Mouse (Mus musculus) splenic B cell, adult 2 months (primary cell): Measurements from ENCODE around the gene Zfp362.
A peak's percentile ranks its signal among the peaks of the same experiment; 100 is the strongest.

Source experiments
- DNase-seq: peaks from one replicate; pipeline ENCODE4 v3.0.0-alpha.2; 2011; ENCODE audit warnings: low read depth, low spot score
- H3K27me3 ChIP-seq: 2 replicates; pipeline ENCODE4 v1.6.1; 2012; ENCODE audit warnings: mild to moderate bottlenecking, low read length, moderate library complexity, mixed read lengths; ENCODE audit not compliant: control insufficient read depth, poor library complexity, insufficient read depth, severe bottlenecking
- H3K36me3 ChIP-seq: 2 replicates; pipeline ENCODE4 v1.6.1; 2012; ENCODE audit warnings: mild to moderate bottlenecking, low read length, moderate library complexity, mixed read lengths; ENCODE audit not compliant: control insufficient read depth, poor library complexity, insufficient read depth, severe bottlenecking

Gene Zfp362

DNA sequence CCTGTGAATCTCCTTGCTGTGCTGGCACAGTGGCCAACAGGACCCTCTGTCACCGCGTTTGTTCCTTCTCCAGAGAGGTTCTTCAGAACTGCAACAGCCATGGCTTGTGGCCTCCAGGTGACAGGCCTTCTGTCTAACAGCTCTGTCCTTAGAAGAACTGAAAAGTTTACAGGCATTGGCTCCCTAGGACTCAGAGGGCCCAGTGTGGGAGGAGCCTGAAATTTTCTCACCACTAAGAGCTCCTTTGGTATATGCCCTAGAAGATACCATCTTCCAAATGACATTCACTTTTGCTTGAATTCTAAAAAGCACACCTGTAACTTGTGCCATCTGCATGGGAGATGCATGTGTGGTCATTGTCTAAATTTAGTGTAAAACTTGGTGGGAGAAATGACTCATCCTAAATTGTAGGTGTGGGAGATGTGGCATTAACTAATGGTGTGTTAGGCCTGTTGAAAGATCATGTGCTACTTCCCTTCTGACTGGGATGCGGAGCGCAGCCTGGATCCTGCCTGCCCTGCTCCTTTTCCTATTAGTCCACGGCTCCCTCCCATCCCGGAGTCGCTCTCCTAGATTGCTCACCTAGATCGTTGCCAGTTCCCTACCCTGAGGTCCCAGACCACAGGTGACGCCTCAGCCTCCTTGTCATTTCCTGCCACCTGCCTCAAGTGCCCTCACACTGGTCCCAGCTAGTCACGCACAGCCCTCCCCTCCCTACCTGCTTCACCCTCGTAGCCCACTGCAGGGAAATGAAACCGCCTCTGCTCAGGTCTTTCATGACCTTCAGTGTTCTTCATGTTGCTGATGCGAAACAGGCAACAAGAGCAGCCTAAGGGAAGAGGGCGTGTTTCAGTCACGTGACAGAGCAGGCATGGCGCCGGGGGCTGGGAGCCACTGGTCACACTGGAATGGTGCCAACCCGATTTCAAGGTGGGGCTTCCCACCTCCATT, 70.8 kb downstream of the Zfp362 start:
- peak; percentile 96 for DNase-seq
- Histone ChIP-seq H3K36me3 (peaks cover 2% of the 10 kb centered on the region; the same call in 1 of the 2 replicates), H3K27me3 (no peaks in the 10 kb centered on the region)

DNA sequence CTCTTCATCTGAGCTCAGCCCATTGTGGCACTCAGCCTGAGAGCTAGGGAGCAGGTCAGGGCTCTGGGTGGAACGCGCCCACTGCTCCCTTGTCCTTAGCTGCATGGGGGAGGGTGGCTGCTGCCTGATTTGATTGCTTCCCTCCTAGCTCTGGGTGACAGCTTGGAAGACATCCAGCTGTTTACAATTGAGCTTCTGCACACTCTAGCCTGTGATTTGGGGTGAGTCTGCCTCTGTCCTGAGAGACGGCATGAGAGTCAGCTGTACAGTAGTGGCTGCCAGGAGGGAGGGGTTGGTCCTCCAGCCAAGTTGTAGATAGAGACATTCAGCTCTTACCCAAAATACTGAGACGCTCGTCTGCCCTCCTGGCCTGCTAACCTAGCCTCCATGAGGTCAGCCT, 71.6 kb downstream of the Zfp362 start:
- DNase-seq = no peak
- peaks cover 3% of the 10 kb centered on the region; the same call in 1 of the 2 replicates for H3K36me3 ChIP-seq
- no peaks in the 10 kb centered on the region for H3K27me3 ChIP-seq

DNA sequence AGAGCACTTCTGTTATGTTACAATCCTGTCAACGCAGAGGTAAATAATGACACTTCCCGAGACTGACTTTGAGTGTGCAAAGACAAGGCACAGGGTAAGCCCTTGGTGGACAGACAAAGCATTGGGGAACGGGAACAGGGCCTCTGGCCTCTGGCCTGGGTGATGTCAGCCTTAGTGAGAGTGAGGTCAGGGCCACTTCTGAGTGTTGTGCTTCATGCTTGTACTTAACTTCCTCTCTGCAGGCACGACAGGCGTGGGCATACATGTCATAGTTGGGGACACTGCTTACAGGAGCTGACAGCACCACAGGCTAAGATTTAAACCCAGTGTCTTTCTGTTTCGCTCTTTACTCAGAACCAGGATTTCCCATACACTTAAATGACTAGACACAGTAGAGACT, 72.3 kb downstream of the Zfp362 start:
- DNase-seq = peak; percentile 84
- Histone ChIP-seq H3K27me3 (no peaks in the 10 kb centered on the region), H3K36me3 (peaks cover 3% of the 10 kb centered on the region; the same call in 1 of the 2 replicates)

DNA sequence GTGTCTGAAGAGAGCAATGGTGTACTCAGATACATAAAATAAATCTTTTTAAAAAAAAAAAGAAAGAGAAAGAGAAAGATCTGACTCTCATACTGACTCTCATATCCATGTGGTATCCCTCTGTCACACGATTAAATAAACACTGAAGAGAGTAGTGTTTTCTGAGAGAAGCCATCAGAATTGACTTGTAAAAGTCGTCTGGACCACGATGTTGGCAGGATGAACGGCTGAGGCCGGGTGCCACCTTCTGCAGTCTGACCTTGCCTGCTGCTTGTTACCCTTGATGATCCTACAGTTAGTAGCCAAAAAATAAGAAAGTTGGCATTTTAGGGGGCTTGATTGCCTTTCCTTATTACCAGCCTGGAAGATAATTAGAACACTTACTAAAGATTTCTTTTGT, 73.1 kb downstream of the Zfp362 start:
- Histone ChIP-seq H3K27me3 (no peaks in the 10 kb centered on the region), H3K36me3 (peaks cover 3% of the 10 kb centered on the region; the same call in 1 of the 2 replicates)
- no peak for DNase-seq

DNA sequence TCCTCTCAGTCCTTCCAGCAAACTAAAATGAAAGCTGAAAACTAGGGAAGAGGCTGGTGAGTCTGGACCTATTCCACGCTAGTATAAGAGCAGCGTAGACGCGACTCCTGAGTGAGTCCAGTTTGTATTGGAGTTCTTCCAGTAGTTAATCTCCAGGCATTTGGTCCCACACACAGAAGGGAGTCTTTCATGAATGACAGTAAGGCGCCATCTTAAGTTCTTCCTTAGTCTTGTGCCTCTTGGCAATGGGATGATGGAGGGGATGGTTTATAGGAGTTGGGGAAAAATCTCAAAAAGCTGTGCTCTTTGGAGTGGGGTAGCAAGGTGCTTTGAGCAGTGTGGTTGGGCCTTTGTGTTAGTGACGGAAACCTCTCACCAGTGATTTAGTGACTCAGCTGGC, 75.6 kb downstream of the Zfp362 start:
- DNase-seq = no peak
- Histone ChIP-seq H3K27me3 (no peaks in the 10 kb centered on the region), H3K36me3 (peaks cover 3% of the 10 kb centered on the region; the same call in 1 of the 2 replicates)

DNA sequence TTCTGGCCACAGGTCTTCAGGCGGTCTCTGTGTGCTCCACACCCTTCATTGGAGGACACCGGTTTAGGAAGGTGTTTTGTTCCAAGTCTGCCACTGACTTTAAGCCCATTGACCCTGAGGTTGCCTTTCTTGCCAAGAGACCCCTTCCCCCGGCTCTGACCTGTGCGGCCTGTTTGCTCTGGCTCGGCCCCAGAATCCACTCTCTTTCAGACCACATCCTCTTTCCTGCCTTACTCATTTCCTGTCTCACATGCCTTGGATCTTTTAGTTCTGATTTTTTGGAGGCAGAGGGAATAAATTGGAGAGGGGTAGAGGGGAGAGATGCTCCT, 76.2 kb downstream of the Zfp362 start:
- Histone ChIP-seq H3K36me3 (peaks cover 3% of the 10 kb centered on the region; the same call in 1 of the 2 replicates), H3K27me3 (no peaks in the 10 kb centered on the region)
- DNase-seq = no peak

DNA sequence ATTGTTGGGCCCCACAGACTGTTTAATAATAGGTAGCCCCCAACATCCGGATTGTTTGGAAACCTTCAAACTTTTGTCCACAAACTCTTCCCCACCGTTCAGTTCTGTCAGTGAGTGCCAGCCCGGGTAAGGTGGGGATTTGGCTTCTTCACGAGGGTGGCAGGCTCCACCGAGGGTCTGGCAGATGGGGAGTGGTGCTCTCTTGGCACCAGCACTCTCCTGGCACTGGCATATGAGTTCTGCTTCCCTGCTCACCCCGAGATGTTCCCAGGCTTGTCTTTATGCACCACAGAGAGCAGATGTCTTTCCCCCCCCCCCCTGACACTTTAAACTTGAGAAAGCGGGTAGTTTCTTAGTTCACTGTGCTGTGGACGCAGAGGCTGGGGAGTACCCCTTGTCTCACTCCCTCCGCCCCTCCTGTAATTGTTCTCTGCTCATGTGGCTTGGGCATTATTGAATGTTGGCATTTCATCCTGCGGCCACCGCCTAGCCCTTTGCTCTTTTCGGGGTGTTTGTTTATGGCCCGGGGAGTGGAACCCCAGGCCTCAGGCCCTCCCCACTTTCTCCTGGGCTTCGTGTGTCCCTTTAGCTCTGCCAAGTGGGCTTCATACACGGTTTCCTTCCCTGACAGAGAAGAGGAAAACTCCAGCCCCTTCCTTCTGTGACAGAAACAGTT, 76.7 kb downstream of the Zfp362 start:
- H3K36me3 ChIP-seq = peaks cover 3% of the 10 kb centered on the region; the same call in 1 of the 2 replicates
- no peak for DNase-seq
- H3K27me3 ChIP-seq = no peaks in the 10 kb centered on the region

DNA sequence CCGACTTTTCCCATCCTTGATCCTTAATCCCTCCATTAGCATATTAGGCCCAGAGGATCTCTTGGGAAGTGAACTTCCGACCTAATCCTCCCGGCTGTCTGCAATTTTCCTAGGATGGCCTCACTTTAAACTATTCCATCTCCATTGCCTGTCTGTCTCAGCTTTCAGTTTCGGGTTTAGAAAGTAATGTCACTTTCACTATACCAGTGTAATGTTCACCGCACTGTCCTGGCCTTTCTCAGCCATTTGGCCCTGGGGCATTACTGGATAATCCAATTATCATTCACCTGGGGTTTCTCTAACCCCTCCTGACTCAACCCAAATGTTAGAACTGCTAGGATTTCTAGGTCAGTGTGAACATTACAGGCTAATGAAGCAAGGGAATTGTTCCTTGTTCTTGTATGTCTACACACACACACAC, 77.4 kb downstream of the Zfp362 start:
- Histone ChIP-seq H3K27me3 (no peaks in the 10 kb centered on the region), H3K36me3 (peaks cover 3% of the 10 kb centered on the region; the same call in 1 of the 2 replicates)
- DNase-seq = peak; percentile 50

DNA sequence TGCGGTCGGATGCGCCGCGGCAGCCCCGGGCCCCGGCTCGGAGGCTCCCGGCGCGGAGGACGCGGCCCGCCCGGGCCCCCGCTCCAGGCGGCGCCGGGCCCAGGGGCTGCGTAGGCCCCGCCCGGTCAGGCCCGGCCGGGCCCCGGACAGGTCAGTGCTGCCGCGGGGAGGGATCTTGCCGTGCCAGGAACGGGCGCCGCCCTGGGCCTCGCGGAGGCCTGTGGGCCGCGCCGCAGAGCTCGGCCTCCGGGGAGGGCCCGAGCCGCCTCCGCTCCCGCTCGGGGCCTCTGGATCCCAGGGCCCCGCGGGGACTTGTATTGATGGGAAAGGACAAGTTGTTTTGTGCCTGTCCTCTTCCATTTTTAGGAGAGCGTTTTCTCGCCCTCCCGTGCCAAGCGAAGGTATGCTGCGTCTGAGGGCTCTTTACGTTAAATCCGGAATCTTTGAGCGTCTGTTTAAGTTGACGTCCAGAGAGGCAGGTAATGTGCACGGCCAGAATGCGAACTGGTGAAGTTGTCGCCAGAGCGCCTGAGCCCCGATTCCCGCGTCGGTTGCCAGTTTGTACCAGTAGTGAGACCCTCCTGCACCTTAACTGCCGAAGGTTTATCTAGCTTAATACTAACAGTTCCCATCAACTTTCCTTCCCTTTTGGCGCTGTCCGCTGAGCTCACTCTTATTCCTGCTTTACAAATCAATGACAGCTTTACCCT, 78.0 kb downstream of the Zfp362 start:
- peaks cover 3% of the 10 kb centered on the region; the same call in 1 of the 2 replicates for H3K36me3 ChIP-seq
- no peaks in the 10 kb centered on the region for H3K27me3 ChIP-seq
- DNase-seq = peak; percentile 43

DNA sequence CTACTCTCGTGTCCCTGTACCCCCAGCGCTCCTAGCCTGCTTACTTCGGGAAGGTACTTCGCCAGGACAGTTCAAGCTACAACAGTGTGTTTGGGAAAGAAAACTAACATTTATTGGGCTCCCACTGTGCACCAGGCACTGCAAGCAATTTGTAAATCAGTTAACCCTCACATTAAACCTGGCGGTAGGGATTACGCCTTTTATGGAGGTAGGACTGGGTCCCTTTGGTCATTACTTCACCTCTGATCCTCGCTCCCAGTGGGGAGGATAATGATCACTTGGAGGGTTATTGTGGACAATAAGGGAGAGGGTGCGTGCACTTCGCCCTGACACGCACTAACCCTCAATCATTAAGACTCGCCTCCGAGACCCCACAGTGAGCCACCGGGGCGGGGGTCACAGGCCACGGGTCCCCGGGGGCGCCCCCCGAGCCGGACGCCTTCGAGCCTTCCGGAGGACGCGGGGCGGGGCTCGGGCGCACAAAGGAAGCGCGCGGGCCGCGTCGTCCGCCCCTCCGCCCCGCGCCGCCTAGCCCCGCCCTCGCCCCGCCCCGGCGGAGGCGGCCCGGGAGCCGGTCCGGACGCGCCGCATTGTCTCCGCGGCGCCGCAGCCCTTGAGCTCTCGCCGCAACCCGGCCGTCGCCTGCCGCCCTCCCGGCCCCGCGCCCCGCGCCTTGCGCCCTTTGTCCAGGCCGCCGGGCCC, 78.7 kb downstream of the Zfp362 start:
- no peaks in the 10 kb centered on the region for H3K27me3 ChIP-seq
- DNase-seq = peak; percentile 84
- H3K36me3 ChIP-seq = peaks cover 3% of the 10 kb centered on the region; the same call in 1 of the 2 replicates

DNA sequence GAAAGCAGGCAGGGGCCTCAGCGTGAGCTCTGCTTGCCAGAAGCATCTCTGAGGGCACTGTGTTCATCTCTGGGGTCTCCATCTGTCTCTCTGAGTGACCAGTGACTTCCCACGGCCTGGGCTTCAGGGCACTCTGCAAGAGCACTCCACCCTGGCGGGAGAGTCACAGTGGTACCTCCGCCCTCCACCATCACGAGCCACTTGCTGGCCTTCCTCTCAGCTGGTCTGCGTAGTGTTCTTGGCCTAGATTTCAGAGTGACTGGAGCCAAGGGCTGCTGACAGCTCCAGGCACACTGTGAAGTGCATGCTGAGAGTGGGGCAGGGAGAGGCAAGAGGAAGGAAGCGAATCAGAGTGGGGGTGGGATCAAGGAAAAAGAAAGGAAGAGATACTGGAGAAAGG, 81.8 kb downstream of the Zfp362 start:
- Histone ChIP-seq H3K36me3 (no peaks in the 10 kb centered on the region), H3K27me3 (no peaks in the 10 kb centered on the region)
- no peak for DNase-seq

DNA sequence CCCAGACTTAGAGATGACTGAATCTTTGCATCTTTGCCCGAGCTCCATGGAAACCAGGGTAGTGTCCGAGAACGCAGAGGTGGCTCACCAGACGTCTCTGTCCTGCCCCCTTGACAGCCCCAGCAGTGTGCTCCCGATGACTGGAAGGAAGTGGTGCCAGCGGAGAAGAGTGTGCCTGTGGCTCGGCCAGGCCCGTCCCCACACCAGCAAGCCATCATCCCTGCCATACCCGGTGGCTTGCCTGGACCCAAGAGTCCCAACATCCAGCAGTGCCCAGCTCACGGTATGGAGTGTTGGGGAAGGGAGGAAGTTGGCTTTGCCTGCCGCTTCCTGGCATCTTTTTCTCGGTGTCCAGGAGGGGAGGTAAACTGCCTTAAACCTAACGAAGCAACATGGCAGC, 82.4 kb downstream of the Zfp362 start:
- no peaks in the 10 kb centered on the region for H3K36me3 ChIP-seq
- H3K27me3 ChIP-seq = no peaks in the 10 kb centered on the region
- no peak for DNase-seq
